In the genomic region with DNA sequence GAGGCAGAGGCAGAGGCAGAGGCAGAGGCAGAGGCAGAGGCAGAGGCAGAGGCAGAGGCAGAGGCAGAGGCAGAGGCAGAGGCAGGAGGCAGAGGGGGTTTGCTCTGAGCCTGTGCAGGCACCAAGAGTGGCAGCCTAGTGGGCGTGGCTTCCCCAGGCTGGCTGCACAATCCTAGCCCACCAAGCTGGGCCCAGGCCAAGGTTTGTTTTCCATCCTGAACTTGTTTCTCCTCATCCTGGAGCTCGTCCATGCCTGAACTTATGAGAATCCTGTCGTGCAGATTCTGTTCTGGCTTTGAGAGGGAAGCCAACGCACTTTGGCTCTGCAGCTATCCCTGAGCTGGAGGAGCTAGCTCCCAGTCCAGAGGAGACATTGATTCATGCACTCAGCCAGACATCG, we compare ENCODE assay signal across 14 mouse cellular contexts.
DNase-seq lines count a peak whose midpoint lies in the region; ATAC-seq and TF ChIP-seq lines count a peak whose summit lies in the region.
"Had no signal": no experiment of that assay in that cellular context is flagged by ENCODE, and none has a peak within 500 bp of the region (broad histone marks: within the 10 kb centered on the region; RNA-seq: fewer than 3 reads in every experiment).

No protein-coding gene starts in this region.

- no peak for ATAC-seq in hindbrain, embryonic 14.5 days (ENCODE audit: low FRiP score)
- ATAC-seq: CD4-positive, CD25-positive, alpha-beta regulatory T cell, adult 4 months had no signal

- no peaks in the 10 kb centered on the region for H3K27me3 ChIP-seq in heart, embryonic 10.5 days (ENCODE audit: insufficient read depth, poor library complexity, severe bottlenecking)
- no peaks in the 10 kb centered on the region for H3K27me3 ChIP-seq in hindbrain, embryonic 14.5 days (ENCODE audit: control insufficient read depth, insufficient read depth, low read length)
- H3K27me3 ChIP-seq: kidney, embryonic 15.5 days; limb, embryonic 12.5 days had no signal

- H3K9ac ChIP-seq in hindbrain, embryonic 14.5 days: no peak overlapping the region
- H3K9ac ChIP-seq: kidney, embryonic 15.5 days; limb, embryonic 12.5 days had no signal

- H3K4me1 ChIP-seq in heart, embryonic 10.5 days: peaks cover 39% of the 10 kb centered on the region
- peaks cover 20% of the 10 kb centered on the region for H3K4me1 ChIP-seq in hindbrain, embryonic 14.5 days (replicated peaks; ENCODE audit: control insufficient read depth, insufficient read depth, low read length)

- 69% methylated on average over 5 of the region's 5 CpGs for WGBS in heart, embryonic 10.5 days
- 68% methylated on average over 5 of the region's 5 CpGs for WGBS in hindbrain, embryonic 14.5 days

- H3K27ac ChIP-seq in heart, embryonic 10.5 days: peak overlapping the region; percentile 56; the same call in 1 of the 2 replicates
- no peak overlapping the region for H3K27ac ChIP-seq in left cerebral cortex, adult 2 months
- H3K27ac ChIP-seq in hindbrain, embryonic 14.5 days: peak overlapping the region; percentile 66; the same call in 1 of the 2 replicates
- H3K27ac ChIP-seq: kidney, embryonic 15.5 days; limb, embryonic 12.5 days had no signal

- TF ChIP-seq POLR2A in brain, embryonic 14.5 days (IDR thresholded peaks at IDR 0.05; ENCODE audit: borderline replicate concordance, extremely low read depth, insufficient read depth, insufficient read length, poor library complexity, severe bottlenecking): no peak

- TF ChIP-seq CTCF in left cerebral cortex, adult 2 months (IDR thresholded peaks at IDR 0.05): no peak
- TF ChIP-seq CTCF in brain, embryonic 14.5 days (IDR thresholded peaks at IDR 0.05; ENCODE audit: borderline replicate concordance, extremely low read depth, insufficient read depth, insufficient read length): no peak

- H3K4me3 ChIP-seq in heart, embryonic 10.5 days: no peak overlapping the region
- no peak overlapping the region for H3K4me3 ChIP-seq in left cerebral cortex, adult 2 months
- no peak overlapping the region for H3K4me3 ChIP-seq in hindbrain, embryonic 14.5 days (replicated peaks; ENCODE audit: low read length)
- H3K4me3 ChIP-seq: kidney, embryonic 15.5 days; limb, embryonic 12.5 days had no signal

- DNase-seq in heart, embryonic 10.5 days (ENCODE audit: low spot score): no peak
- no peak for DNase-seq in heart, postnatal 36 days
- peak; percentile 74 for DNase-seq in left cerebral cortex, postnatal 4 days
- DNase-seq in left cerebral cortex, adult 2 months (ENCODE audit: extremely low spot score in 1 of 2, low spot score in 2 of 2): no peak
- peak; percentile 66 for DNase-seq in brain, embryonic 14.5 days (ENCODE audit: low read depth)
- DNase-seq in hindbrain, embryonic 14.5 days (ENCODE audit: low spot score): no peak
- DNase-seq in adrenal gland, postnatal 25 days: no peak
- no peak for DNase-seq in adipocyte (ENCODE audit: low spot score)
- DNase-seq: lung, adult 2 months; spleen, adult 18-20 months; thymus, adult 2 months had no signal

- intact Hi-C loops in heart, postnatal 36 days (cut with DNase I): no loop called here
- intact Hi-C loops in left cerebral cortex, postnatal 4 days (cut with DNase I): no loop called here
- intact Hi-C loops in left cerebral cortex, adult 2 months (cut with DNase I): no loop called here

- H3K9me3 ChIP-seq in heart, embryonic 10.5 days: no peaks in the 10 kb centered on the region
- H3K9me3 ChIP-seq in hindbrain, embryonic 14.5 days (ENCODE audit: control insufficient read depth, low read length): no peaks in the 10 kb centered on the region
- H3K9me3 ChIP-seq: kidney, embryonic 15.5 days; limb, embryonic 12.5 days had no signal

- no peaks in the 10 kb centered on the region for H3K36me3 ChIP-seq in heart, embryonic 10.5 days
- no peaks in the 10 kb centered on the region for H3K36me3 ChIP-seq in hindbrain, embryonic 14.5 days (replicated peaks; ENCODE audit: control insufficient read depth, insufficient read depth)
- H3K36me3 ChIP-seq: kidney, embryonic 15.5 days; limb, embryonic 12.5 days had no signal

- no peak overlapping the region for H3K4me2 ChIP-seq in hindbrain, embryonic 14.5 days (replicated peaks)
- H3K4me2 ChIP-seq: kidney, embryonic 15.5 days; limb, embryonic 12.5 days had no signal

Comparison
In these comparisons a context has a peak if more than half of its experiments do, and no peak if none do; other contexts are left out.
1. DNase-seq: peak in left cerebral cortex, postnatal 4 days (single experiment) and brain, embryonic 14.5 days (single experiment); none in heart, embryonic 10.5 days (single experiment), heart, postnatal 36 days (0 of 2), left cerebral cortex, adult 2 months (0 of 2), hindbrain, embryonic 14.5 days (single experiment), adrenal gland, postnatal 25 days (single experiment) and adipocyte (single experiment).